Mouse (Mus musculus): ENCODE measurements around the gene Casq2. TPM values are rescaled to one million over a fixed set of nuclear protein-coding genes. Genes with fewer than 3 reads are reported as not detected.

The Casq2 gene
- total and polyA plus RNA-seq, 2 experiments from 2014 or later = 1.1 to 5.3 TPM

GRCm38 (mm10) chr3:102064566-102064965 is 21.6 kb upstream of the Casq2 start:
- Histone ChIP-seq H3K27ac (ENCODE audit: low read depth, low read length) (no peak overlapping the region), H3K9me3 (ENCODE audit: low read length) (no peaks in the 10 kb centered on the region), H3K4me3 (ENCODE audit: low read depth, low read length) (no peak overlapping the region), H3K4me1 (ENCODE audit: insufficient read depth) (no peaks in the 10 kb centered on the region), H3K4me2 (ENCODE audit: low read depth) (no peak overlapping the region), H3K36me3 (ENCODE audit: insufficient read depth) (no peaks in the 10 kb centered on the region), H3K27me3 (ENCODE audit: insufficient read depth, low read length) (no peaks in the 10 kb centered on the region), H3K9ac (no peak overlapping the region)
- TF ChIP-seq CTCF (IDR thresholded peaks at IDR 0.05; ENCODE audit: low read depth) = no peak
- 83% methylated on average over 6 of the region's 6 CpGs for WGBS
- ATAC-seq (no peak), DNase-seq (no peak)

- no peak overlapping the region for H3K9ac ChIP-seq
- no peak for DNase-seq
- no peaks in the 10 kb centered on the region for H3K36me3 ChIP-seq (ENCODE audit: insufficient read depth)
- TF ChIP-seq CTCF (IDR thresholded peaks at IDR 0.05; ENCODE audit: low read depth) = no peak
- no peaks in the 10 kb centered on the region for H3K27me3 ChIP-seq (ENCODE audit: insufficient read depth, low read length)
- H3K9me3 ChIP-seq (ENCODE audit: low read length) = no peaks in the 10 kb centered on the region
- H3K4me3 ChIP-seq (ENCODE audit: low read depth, low read length) = no peak overlapping the region
- H3K4me1 ChIP-seq (ENCODE audit: insufficient read depth) = no peaks in the 10 kb centered on the region
- no peak overlapping the region for H3K4me2 ChIP-seq (ENCODE audit: low read depth)
- 62% methylated on average over 1 of the region's 1 CpGs for WGBS
- no peak for ATAC-seq
- H3K27ac ChIP-seq (ENCODE audit: low read depth, low read length) = no peak overlapping the region
Measured at GRCm38 (mm10) chr3:102067306-102067705, 18.9 kb upstream of the Casq2 start.

GRCm38 (mm10) chr3:102067861-102068260 is 18.4 kb upstream of the Casq2 start:
- DNase-seq (no peak), ATAC-seq (no peak)
- Histone ChIP-seq H3K27me3 (ENCODE audit: insufficient read depth, low read length) (no peaks in the 10 kb centered on the region), H3K9me3 (ENCODE audit: low read length) (no peaks in the 10 kb centered on the region), H3K27ac (ENCODE audit: low read depth, low read length) (no peak overlapping the region), H3K4me2 (ENCODE audit: low read depth) (no peak overlapping the region), H3K9ac (no peak overlapping the region), H3K4me3 (ENCODE audit: low read depth, low read length) (no peak overlapping the region), H3K36me3 (ENCODE audit: insufficient read depth) (no peaks in the 10 kb centered on the region), H3K4me1 (ENCODE audit: insufficient read depth) (no peaks in the 10 kb centered on the region)
- TF ChIP-seq CTCF (IDR thresholded peaks at IDR 0.05; ENCODE audit: low read depth) = no peak
- WGBS = 81% methylated on average over 2 of the region's 2 CpGs

GRCm38 (mm10) chr3:102069260-102069659 is 17.0 kb upstream of the Casq2 start:
- Histone ChIP-seq H3K4me1 (ENCODE audit: insufficient read depth) (no peaks in the 10 kb centered on the region), H3K27me3 (ENCODE audit: insufficient read depth, low read length) (no peaks in the 10 kb centered on the region), H3K9me3 (ENCODE audit: low read length) (no peaks in the 10 kb centered on the region), H3K9ac (no peak overlapping the region), H3K4me3 (ENCODE audit: low read depth, low read length) (no peak overlapping the region), H3K4me2 (ENCODE audit: low read depth) (no peak overlapping the region), H3K36me3 (ENCODE audit: insufficient read depth) (no peaks in the 10 kb centered on the region), H3K27ac (ENCODE audit: low read depth, low read length) (no peak overlapping the region)
- TF ChIP-seq CTCF (IDR thresholded peaks at IDR 0.05; ENCODE audit: low read depth) = no peak
- 88% methylated on average over 4 of the region's 4 CpGs for WGBS
- DNase-seq (no peak), ATAC-seq (no peak)

GRCm38 (mm10) chr3:102069686-102070085 is 16.5 kb upstream of the Casq2 start:
- no peak for DNase-seq
- TF ChIP-seq CTCF (IDR thresholded peaks at IDR 0.05; ENCODE audit: low read depth) = no peak
- Histone ChIP-seq H3K36me3 (ENCODE audit: insufficient read depth) (no peaks in the 10 kb centered on the region), H3K9me3 (ENCODE audit: low read length) (no peaks in the 10 kb centered on the region), H3K9ac (no peak overlapping the region), H3K4me3 (ENCODE audit: low read depth, low read length) (no peak overlapping the region), H3K27ac (ENCODE audit: low read depth, low read length) (no peak overlapping the region), H3K27me3 (ENCODE audit: insufficient read depth, low read length) (no peaks in the 10 kb centered on the region), H3K4me1 (ENCODE audit: insufficient read depth) (no peaks in the 10 kb centered on the region), H3K4me2 (ENCODE audit: low read depth) (no peak overlapping the region)
- no peak for ATAC-seq
- 91% methylated on average over 5 of the region's 5 CpGs for WGBS

GRCm38 (mm10) chr3:102070360-102070759 is 15.9 kb upstream of the Casq2 start:
- no peak overlapping the region for H3K4me2 ChIP-seq (ENCODE audit: low read depth)
- no peaks in the 10 kb centered on the region for H3K27me3 ChIP-seq (ENCODE audit: insufficient read depth, low read length)
- H3K36me3 ChIP-seq (ENCODE audit: insufficient read depth) = no peaks in the 10 kb centered on the region
- 70% methylated on average over 7 of the region's 7 CpGs for WGBS
- ATAC-seq (no peak), DNase-seq (no peak)
- TF ChIP-seq CTCF (IDR thresholded peaks at IDR 0.05; ENCODE audit: low read depth) = no peak
- no peak overlapping the region for H3K4me3 ChIP-seq (ENCODE audit: low read depth, low read length)
- no peak overlapping the region for H3K27ac ChIP-seq (ENCODE audit: low read depth, low read length)
- no peak overlapping the region for H3K9ac ChIP-seq
- H3K4me1 ChIP-seq (ENCODE audit: insufficient read depth) = no peaks in the 10 kb centered on the region
- H3K9me3 ChIP-seq (ENCODE audit: low read length) = no peaks in the 10 kb centered on the region

GRCm38 (mm10) chr3:102071016-102071415 is 15.2 kb upstream of the Casq2 start:
- Histone ChIP-seq H3K9me3 (ENCODE audit: low read length) (no peaks in the 10 kb centered on the region), H3K27me3 (ENCODE audit: insufficient read depth, low read length) (no peaks in the 10 kb centered on the region), H3K36me3 (ENCODE audit: insufficient read depth) (no peaks in the 10 kb centered on the region), H3K4me1 (ENCODE audit: insufficient read depth) (no peaks in the 10 kb centered on the region), H3K9ac (no peak overlapping the region), H3K4me3 (ENCODE audit: low read depth, low read length) (no peak overlapping the region), H3K4me2 (ENCODE audit: low read depth) (no peak overlapping the region), H3K27ac (ENCODE audit: low read depth, low read length) (no peak overlapping the region)
- peak; percentile 59; the same call in 1 of the 2 replicates for ATAC-seq
- no peak for TF ChIP-seq CTCF (IDR thresholded peaks at IDR 0.05; ENCODE audit: low read depth)
- WGBS = 77% methylated on average over 3 of the region's 3 CpGs
- DNase-seq = peak; percentile 67

- DNase-seq (no peak), ATAC-seq (no peak)
- no peaks in the 10 kb centered on the region for H3K4me1 ChIP-seq (ENCODE audit: insufficient read depth)
- no peak overlapping the region for H3K4me2 ChIP-seq (ENCODE audit: low read depth)
- no peak overlapping the region for H3K4me3 ChIP-seq (ENCODE audit: low read depth, low read length)
- TF ChIP-seq CTCF (IDR thresholded peaks at IDR 0.05; ENCODE audit: low read depth) = no peak
- no peak overlapping the region for H3K9ac ChIP-seq
- H3K27me3 ChIP-seq (ENCODE audit: insufficient read depth, low read length) = 0 out of 2 replicates have a peak, but pooled peaks cover under 1% of the 10 kb centered on the region
- WGBS = 75% methylated on average over 2 of the region's 2 CpGs
- no peaks in the 10 kb centered on the region for H3K9me3 ChIP-seq (ENCODE audit: low read length)
- H3K36me3 ChIP-seq (ENCODE audit: insufficient read depth) = no peaks in the 10 kb centered on the region
- no peak overlapping the region for H3K27ac ChIP-seq (ENCODE audit: low read depth, low read length)
Measured at GRCm38 (mm10) chr3:102079413-102079812, 6.8 kb upstream of the Casq2 start.

Measured in forebrain, postnatal 0 days (tissue).